Mouse (Mus musculus) brain, adult 10 weeks (tissue): ENCODE results near the gene Ubd. TPM values are rescaled to one million over a fixed set of nuclear protein-coding genes. Genes with fewer than 3 reads are reported as not detected.

Experiments
- polyA plus RNA-seq: library from polyadenylated mRNA; stranded (reverse); fragments of 350-450 nt; fragmentation: Illumina TruSeq; extraction: RNeasy Lipid Tissue Mini Kit (QIAGEN cat#74804); gene quantifications from one replicate; pipeline ENCODE4 v1.2.3, GENCODE M21; 2015; ENCODE audit warnings: low read depth, low replicate concordance

Ubd gene
- polyA plus RNA-seq, result not detected

GRCm38 (mm10) chr17:37193656-37194055, at the start of gene Ubd:
TSS of gene Ubd (plus strand) at chr17:37193892.

GRCm38 (mm10) chr17:37161394-37161793, 32.3 kb upstream of the Ubd start, which contains the start of gene Olfr93:
TSS of gene Olfr93 (minus strand) at chr17:37161494.

GRCm38 (mm10) chr17:37200894-37201293, 7.2 kb downstream of the Ubd start, which contains the start of gene Olfr94:
TSS of gene Olfr94 (minus strand) at chr17:37200994.

GRCm38 (mm10) chr17:37213018-37213417, 19.3 kb downstream of the Ubd start, which contains the start of gene Olfr95:
TSS of gene Olfr95 (minus strand) at chr17:37213118.

GRCm38 (mm10) chr17:37219846-37220245, 26.2 kb downstream of the Ubd start, which contains the start of gene Olfr96:
TSS of gene Olfr96 (plus strand) at chr17:37220146.

GRCm38 (mm10) chr17:37237230-37237629, 43.5 kb downstream of the Ubd start, which contains the start of gene Olfr97:
TSS of gene Olfr97 (minus strand) at chr17:37237330.

Other genes starting within 250 kb of the Ubd start
- gene Ppp1r11, start 242.2 kb upstream of the Ubd start, polyA plus RNA-seq, result 197 TPM
- gene Znrd1, start 235.3 kb upstream of the Ubd start, polyA plus RNA-seq, result 60.3 TPM
- 8.0 TPM for gene Znrd1as, start 235.3 kb upstream of the Ubd start, polyA plus RNA-seq
- 0.74 TPM for gene 2410137M14Rik, start 212.7 kb upstream of the Ubd start, polyA plus RNA-seq
- gene H2-M5, start 204.4 kb upstream of the Ubd start, polyA plus RNA-seq, result 1.2 TPM
- 12.3 TPM for gene Zfp57, start 192.7 kb upstream of the Ubd start, polyA plus RNA-seq
- 122 TPM for gene Mog, start 170.5 kb upstream of the Ubd start, polyA plus RNA-seq
- 529 TPM for gene Gabbr1, start 147.9 kb upstream of the Ubd start, polyA plus RNA-seq
- not detected for gene Olfr90, start 105.4 kb upstream of the Ubd start, polyA plus RNA-seq
- gene Olfr91, start 95.6 kb upstream of the Ubd start, polyA plus RNA-seq, result not detected
- gene Olfr92, start 73.8 kb upstream of the Ubd start, polyA plus RNA-seq, result not detected
- gene Olfr93, start 32.4 kb upstream of the Ubd start, polyA plus RNA-seq, result not detected
- gene Olfr94, start 7.1 kb downstream of the Ubd start, polyA plus RNA-seq, result not detected
- not detected for gene Olfr95, start 19.2 kb downstream of the Ubd start, polyA plus RNA-seq
- gene Olfr96, start 26.3 kb downstream of the Ubd start, polyA plus RNA-seq, result not detected
- not detected for gene Olfr97, start 43.4 kb downstream of the Ubd start, polyA plus RNA-seq
- not detected for gene Olfr98, start 69.9 kb downstream of the Ubd start, polyA plus RNA-seq
- gene H2-M3, start 76.3 kb downstream of the Ubd start, polyA plus RNA-seq, result 5.0 TPM
- not detected for gene Olfr99, start 89.6 kb downstream of the Ubd start, polyA plus RNA-seq
- not detected for gene Olfr101, start 110.4 kb downstream of the Ubd start, polyA plus RNA-seq
- not detected for gene Olfr102, start 123.2 kb downstream of the Ubd start, polyA plus RNA-seq
- gene Olfr103, start 145.8 kb downstream of the Ubd start, polyA plus RNA-seq, result not detected
- gene Olfr104-ps, start 165.7 kb downstream of the Ubd start, polyA plus RNA-seq, result not detected
- not detected for gene Olfr105-ps, start 185.1 kb downstream of the Ubd start, polyA plus RNA-seq
- not detected for gene Olfr106-ps, start 196.5 kb downstream of the Ubd start, polyA plus RNA-seq
- not detected for gene Olfr107, start 205.3 kb downstream of the Ubd start, polyA plus RNA-seq